Mouse (Mus musculus): Measurements from ENCODE around the gene Rere. TPM values are rescaled to one million over a fixed set of nuclear protein-coding genes. Genes with fewer than 3 reads are reported as not detected.
"Not testable (repeated sequence)": the region's sequence is repeated elsewhere in the genome, so short reads cannot be mapped to it uniquely, and the experiment has no call there.

The Rere gene
- polyA plus RNA-seq, 1 experiment from 2014 or later: 39.0 TPM

GRCm38 (mm10) chr4:150546296-150546695 is 264.9 kb downstream of the Rere start:
- not testable (repeated sequence) for ATAC-seq (ENCODE audit: low FRiP score); H3K9me3 ChIP-seq; H3K27me3 ChIP-seq; H3K9ac ChIP-seq; H3K4me3 ChIP-seq; H3K4me2 ChIP-seq
- H3K27ac ChIP-seq: 0 out of 2 replicates have a peak overlapping the region, but pooled peaks have one; percentile 4
- WGBS: 98% methylated on average over 4 of the region's 4 CpGs
- peaks cover 27% of the 10 kb centered on the region for H3K4me1 ChIP-seq (replicated peaks)
- peaks cover 28% of the 10 kb centered on the region for H3K36me3 ChIP-seq

- Histone ChIP-seq H3K27ac (0 out of 2 replicates have a peak overlapping the region, but pooled peaks have one; percentile 12), H3K36me3 (peaks cover 30% of the 10 kb centered on the region), H3K27me3 (no peaks in the 10 kb centered on the region), H3K9ac (no peak overlapping the region), H3K4me2 (no peak overlapping the region), H3K4me1 (replicated peaks) (peaks cover 26% of the 10 kb centered on the region), H3K4me3 (no peak overlapping the region), H3K9me3 (no peaks in the 10 kb centered on the region)
- 95% methylated on average over 9 of the region's 9 CpGs for WGBS
- ATAC-seq (ENCODE audit: low FRiP score): no peak
Measured at GRCm38 (mm10) chr4:150549393-150549792, 267.9 kb downstream of the Rere start.

GRCm38 (mm10) chr4:150549989-150550716 is 268.7 kb downstream of the Rere start:
- Histone ChIP-seq H3K4me1 (replicated peaks) (peaks cover 23% of the 10 kb centered on the region), H3K36me3 (peaks cover 31% of the 10 kb centered on the region), H3K27me3 (no peaks in the 10 kb centered on the region), H3K27ac (peak overlapping the region; percentile 32; the same call in 1 of the 2 replicates), H3K9me3 (no peaks in the 10 kb centered on the region), H3K4me2 (no peak overlapping the region), H3K4me3 (no peak overlapping the region), H3K9ac (0 out of 2 replicates have a peak overlapping the region, but pooled peaks have one; percentile 3)
- 84% methylated on average over 12 of the region's 12 CpGs for WGBS
- no peak for ATAC-seq (ENCODE audit: low FRiP score)

GRCm38 (mm10) chr4:150551390-150551789 is 269.9 kb downstream of the Rere start:
- no peak overlapping the region for H3K27ac ChIP-seq
- no peaks in the 10 kb centered on the region for H3K27me3 ChIP-seq
- H3K4me1 ChIP-seq (replicated peaks): peaks cover 35% of the 10 kb centered on the region
- WGBS: 88% methylated on average over 4 of the region's 4 CpGs
- no peak overlapping the region for H3K4me2 ChIP-seq
- no peaks in the 10 kb centered on the region for H3K9me3 ChIP-seq
- peaks cover 22% of the 10 kb centered on the region for H3K36me3 ChIP-seq
- no peak for ATAC-seq (ENCODE audit: low FRiP score)
- H3K9ac ChIP-seq: no peak overlapping the region
- no peak overlapping the region for H3K4me3 ChIP-seq

- Histone ChIP-seq H3K4me2 (no peak overlapping the region), H3K27ac (0 out of 2 replicates have a peak overlapping the region, but pooled peaks have one; percentile 5), H3K9me3 (no peaks in the 10 kb centered on the region), H3K27me3 (no peaks in the 10 kb centered on the region), H3K4me3 (no peak overlapping the region), H3K9ac (no peak overlapping the region), H3K36me3 (peaks cover 17% of the 10 kb centered on the region), H3K4me1 (replicated peaks) (peaks cover 50% of the 10 kb centered on the region)
- WGBS: 91% methylated on average over 15 of the region's 15 CpGs
- ATAC-seq (ENCODE audit: low FRiP score): no peak
Measured at GRCm38 (mm10) chr4:150552751-150553600, 271.5 kb downstream of the Rere start.

- H3K4me1 ChIP-seq (replicated peaks): peaks cover 42% of the 10 kb centered on the region
- H3K9me3 ChIP-seq: no peaks in the 10 kb centered on the region
- peak overlapping the region; percentile 55; the same call in 1 of the 2 replicates for H3K9ac ChIP-seq
- ATAC-seq (ENCODE audit: low FRiP score): no peak
- peaks cover 4% of the 10 kb centered on the region; the same call in 1 of the 2 replicates for H3K36me3 ChIP-seq
- H3K4me2 ChIP-seq: peak overlapping the region; percentile 42; the same call in 1 of the 2 replicates
- peak overlapping the region; percentile 96 for H3K27ac ChIP-seq
- no peak overlapping the region for H3K4me3 ChIP-seq
- no peaks in the 10 kb centered on the region for H3K27me3 ChIP-seq
Measured at GRCm38 (mm10) chr4:150555783-150556182, 274.3 kb downstream of the Rere start.

- Histone ChIP-seq H3K27ac (peak overlapping the region; percentile 96), H3K27me3 (no peaks in the 10 kb centered on the region), H3K36me3 (peaks cover 4% of the 10 kb centered on the region; the same call in 1 of the 2 replicates), H3K4me3 (no peak overlapping the region), H3K4me2 (peak overlapping the region; percentile 42), H3K4me1 (replicated peaks) (peaks cover 42% of the 10 kb centered on the region), H3K9me3 (no peaks in the 10 kb centered on the region), H3K9ac (peak overlapping the region; percentile 55)
- peak; percentile 85 for ATAC-seq (ENCODE audit: low FRiP score)
- WGBS: 10% methylated on average over 17 of the region's 17 CpGs
Measured at GRCm38 (mm10) chr4:150556382-150557221, 275.2 kb downstream of the Rere start.

- not testable (repeated sequence) for H3K4me3 ChIP-seq; H3K36me3 ChIP-seq; H3K27me3 ChIP-seq; H3K9ac ChIP-seq; H3K9me3 ChIP-seq; ATAC-seq (ENCODE audit: low FRiP score)
- Histone ChIP-seq H3K27ac (peak overlapping the region; percentile 96), H3K4me1 (replicated peaks) (peaks cover 42% of the 10 kb centered on the region), H3K4me2 (0 out of 2 replicates have a peak overlapping the region, but pooled peaks have one; percentile 42)
- WGBS: 42% methylated on average over 3 of the region's 3 CpGs
Measured at GRCm38 (mm10) chr4:150557289-150557688, 275.8 kb downstream of the Rere start.

- Histone ChIP-seq H3K27me3 (no peaks in the 10 kb centered on the region), H3K4me2 (no peak overlapping the region), H3K9ac (no peak overlapping the region), H3K27ac (peak overlapping the region; percentile 96), H3K9me3 (no peaks in the 10 kb centered on the region), H3K4me1 (replicated peaks) (peaks cover 46% of the 10 kb centered on the region), H3K36me3 (peaks cover 4% of the 10 kb centered on the region; the same call in 1 of the 2 replicates), H3K4me3 (no peak overlapping the region)
- 29% methylated on average over 1 of the region's 1 CpGs for WGBS
- ATAC-seq (ENCODE audit: low FRiP score): no peak
Measured at GRCm38 (mm10) chr4:150557976-150558375, 276.5 kb downstream of the Rere start.

GRCm38 (mm10) chr4:150559514-150559913 is 278.1 kb downstream of the Rere start:
- Histone ChIP-seq H3K9ac (no peak overlapping the region), H3K4me2 (no peak overlapping the region), H3K4me3 (no peak overlapping the region), H3K4me1 (replicated peaks) (peaks cover 59% of the 10 kb centered on the region), H3K27ac (no peak overlapping the region), H3K27me3 (no peaks in the 10 kb centered on the region), H3K9me3 (no peaks in the 10 kb centered on the region), H3K36me3 (peaks cover under 1% of the 10 kb centered on the region; the same call in 1 of the 2 replicates)
- WGBS: 89% methylated on average over 3 of the region's 3 CpGs
- no peak for ATAC-seq (ENCODE audit: low FRiP score)

GRCm38 (mm10) chr4:150563281-150563680 is 281.8 kb downstream of the Rere start:
- no peak overlapping the region for H3K4me3 ChIP-seq
- no peak overlapping the region for H3K4me2 ChIP-seq
- 25% methylated on average over 5 of the region's 5 CpGs for WGBS
- ATAC-seq (ENCODE audit: low FRiP score): no peak
- H3K27ac ChIP-seq: peak overlapping the region; percentile 76
- H3K9ac ChIP-seq: no peak overlapping the region
- no peaks in the 10 kb centered on the region for H3K9me3 ChIP-seq
- H3K27me3 ChIP-seq: no peaks in the 10 kb centered on the region
- no peaks in the 10 kb centered on the region for H3K36me3 ChIP-seq
- H3K4me1 ChIP-seq (replicated peaks): peaks cover 47% of the 10 kb centered on the region

Measured in hindbrain, embryonic 13.5 days (tissue).